Mouse (Mus musculus) effector memory CD4-positive, alpha-beta T cell, adult 5 months (primary cell): Measurements from ENCODE around the gene Zbtb7a. TPM values are rescaled to one million over a fixed set of nuclear protein-coding genes. Genes with fewer than 3 reads are reported as not detected.

Experiments
- polyA plus RNA-seq: library from polyadenylated mRNA; unstranded; fragments of 100-300 nt; shearing (Covaris generic); gene quantifications from one replicate; pipeline ENCODE4 v1.2.1, GENCODE M21; 2017

The Zbtb7a gene
- polyA plus RNA-seq, result 74.9 TPM

GRCm38 (mm10) chr10:81134966-81135681, at the start of gene Zbtb7a:
Zbtb7a (plus strand) TSS chr10:81135220.

GRCm38 (mm10) chr10:81105565-81106112, 29.4 kb upstream of the Zbtb7a start, which contains the start of gene Map2k2:
Map2k2 (plus strand) TSS chr10:81105915.

GRCm38 (mm10) chr10:81167200-81168086, 32.4 kb downstream of the Zbtb7a start, which contains the start of gene Pias4:
Pias4 (minus strand) TSS chr10:81167923.

GRCm38 (mm10) chr10:81176466-81177271, 41.6 kb downstream of the Zbtb7a start, which contains the start of gene Eef2:
Eef2 (plus strand) TSS chr10:81176631.

GRCm38 (mm10) chr10:81182336-81183333, 47.6 kb downstream of the Zbtb7a start, which contains the start of gene Dapk3:
Dapk3 (plus strand) TSS chr10:81183005.

GRCm38 (mm10) chr10:81183805-81184204, 48.8 kb downstream of the Zbtb7a start, which contains the start of gene 4930442H23Rik:
4930442H23Rik (minus strand) TSS chr10:81183849.

GRCm38 (mm10) chr10:81201807-81202758, 67.1 kb downstream of the Zbtb7a start, which contains the start of gene Nmrk2:
Nmrk2 (minus strand) TSS chr10:81202051.

Other genes starting within 250 kb of the Zbtb7a start
- gene Timm13, start 234.3 kb upstream of the Zbtb7a start, polyA plus RNA-seq, result 133 TPM
- gene Lmnb2, start 217.0 kb upstream of the Zbtb7a start, polyA plus RNA-seq, result 12.7 TPM
- 590 TPM for gene Gadd45b, start 205.1 kb upstream of the Zbtb7a start, polyA plus RNA-seq
- gene Gng7, start 120.3 kb upstream of the Zbtb7a start, polyA plus RNA-seq, result 0.67 TPM
- not detected for gene Diras1, start 109.6 kb upstream of the Zbtb7a start, polyA plus RNA-seq
- 9.4 TPM for gene Slc39a3, start 97.8 kb upstream of the Zbtb7a start, polyA plus RNA-seq
- 64.8 TPM for gene Sgta, start 75.0 kb upstream of the Zbtb7a start, polyA plus RNA-seq
- 6.2 TPM for gene Thop1, start 65.2 kb upstream of the Zbtb7a start, polyA plus RNA-seq
- not detected for gene Creb3l3, start 36.3 kb upstream of the Zbtb7a start, polyA plus RNA-seq
- gene Map2k2, start 29.3 kb upstream of the Zbtb7a start, polyA plus RNA-seq, result 147 TPM
- 39.4 TPM for gene Pias4, start 32.7 kb downstream of the Zbtb7a start, polyA plus RNA-seq
- gene Eef2, start 41.4 kb downstream of the Zbtb7a start, polyA plus RNA-seq, result 872 TPM
- gene Dapk3, start 47.8 kb downstream of the Zbtb7a start, polyA plus RNA-seq, result 90.2 TPM
- 0.70 TPM for gene 4930442H23Rik, start 48.6 kb downstream of the Zbtb7a start, polyA plus RNA-seq
- gene Nmrk2, start 66.8 kb downstream of the Zbtb7a start, polyA plus RNA-seq, result 0.21 TPM
- gene Atcay, start 95.6 kb downstream of the Zbtb7a start, polyA plus RNA-seq, result 5.9 TPM
- 5.5 TPM for gene Zfr2, start 97.9 kb downstream of the Zbtb7a start, polyA plus RNA-seq
- gene Matk, start 117.7 kb downstream of the Zbtb7a start, polyA plus RNA-seq, result 59.6 TPM
- 146 TPM for gene Mrpl54, start 131.7 kb downstream of the Zbtb7a start, polyA plus RNA-seq
- gene Apba3, start 131.7 kb downstream of the Zbtb7a start, polyA plus RNA-seq, result 40.4 TPM
- gene Tjp3, start 156.4 kb downstream of the Zbtb7a start, polyA plus RNA-seq, result 10.0 TPM
- 81.0 TPM for gene Pip5k1c, start 157.7 kb downstream of the Zbtb7a start, polyA plus RNA-seq
- gene Cactin, start 185.9 kb downstream of the Zbtb7a start, polyA plus RNA-seq, result 42.4 TPM
- 14.6 TPM for gene Tbxa2r, start 193.5 kb downstream of the Zbtb7a start, polyA plus RNA-seq
- gene Gipc3, start 208.0 kb downstream of the Zbtb7a start, polyA plus RNA-seq, result not detected
- gene Hmg20b, start 215.3 kb downstream of the Zbtb7a start, polyA plus RNA-seq, result 27.3 TPM
- 3.1 TPM for gene Mfsd12, start 222.3 kb downstream of the Zbtb7a start, polyA plus RNA-seq
- not detected for gene 4930404N11Rik, start 230.6 kb downstream of the Zbtb7a start, polyA plus RNA-seq
- gene Fzr1, start 243.3 kb downstream of the Zbtb7a start, polyA plus RNA-seq, result 46.9 TPM
- 41.2 TPM for gene Dohh, start 249.2 kb downstream of the Zbtb7a start, polyA plus RNA-seq
- gene Gm48551, start 249.2 kb downstream of the Zbtb7a start, polyA plus RNA-seq, result 1.6 TPM